Mouse (Mus musculus) liver, postnatal 0 days (tissue): ENCODE data around the gene Grik4. TPM values are rescaled to one million over a fixed set of nuclear protein-coding genes. Genes with fewer than 3 reads are reported as not detected.

ENCODE experiments used
- ATAC-seq: fragments of 200-750 bp; cut with Nextera tagmentation; 2 replicates; pipeline ENCODE4 v1.8.0; 2017; ENCODE audit warnings: mild to moderate bottlenecking, moderate library complexity
- DNase-seq: peaks from one replicate; pipeline ENCODE4 v3.0.0-alpha.2; 2016
- H3K27ac ChIP-seq: fragments of 300-500 bp; sonication (generic); 2 replicates; pipeline ENCODE4 v1.5.1; 2014; ENCODE audit warnings: antibody characterized with exemption, moderate library complexity, mild to moderate bottlenecking, low read depth
- H3K27me3 ChIP-seq: fragments of 300-500 bp; sonication (generic); 2 replicates; pipeline ENCODE4 v1.6.1; 2014; ENCODE audit warnings: low read length, control low read depth, mixed read lengths; ENCODE audit not compliant: insufficient read depth
- H3K36me3 ChIP-seq: fragments of 300-500 bp; sonication (generic); replicated peaks from 2 replicates; pipeline ENCODE4 v1.6.1; 2014; ENCODE audit warnings: mild to moderate bottlenecking, control low read depth, low read length, moderate library complexity, mixed read lengths; ENCODE audit not compliant: insufficient read depth
- H3K4me1 ChIP-seq: fragments of 300-500 bp; sonication (generic); 2 replicates; pipeline ENCODE4 v1.6.1; 2014; ENCODE audit warnings: antibody characterized with exemption, mild to moderate bottlenecking, control low read depth; ENCODE audit not compliant: insufficient read depth
- H3K4me2 ChIP-seq: fragments of 300-500 bp; sonication (generic); 2 replicates; pipeline ENCODE4 v1.6.1; 2014; ENCODE audit warnings: low read depth, mild to moderate bottlenecking, low read length, moderate library complexity, mixed read lengths
- H3K4me3 ChIP-seq: fragments of 300-500 bp; sonication (generic); 2 replicates; pipeline ENCODE4 v1.5.1; 2014; ENCODE audit warnings: low read depth, low read length
- H3K9ac ChIP-seq: fragments of 300-500 bp; sonication (generic); replicated peaks from 2 replicates; pipeline ENCODE4 v1.6.1; 2014; ENCODE audit warnings: mild to moderate bottlenecking, moderate library complexity
- H3K9me3 ChIP-seq: fragments of 300-500 bp; sonication (generic); 2 replicates; pipeline ENCODE4 v1.6.1; 2016; ENCODE audit warnings: mild to moderate bottlenecking, control low read depth, low read length, mixed read lengths
- CTCF ChIP-seq: sonication (generic); IDR thresholded peaks from 2 replicates; pipeline ENCODE4 v1.5.1; 2016; ENCODE audit warnings: antibody characterized with exemption, low read depth
- EP300 ChIP-seq: IDR thresholded peaks from 2 replicates; pipeline ENCODE4 v1.6.1; 2016; ENCODE audit warnings: antibody characterized with exemption, low read depth, mild to moderate bottlenecking
- WGBS: fragments of 180-500 bp; shearing (Covaris S2); extraction: QIAGEN DNeasy Blood & Tissue Kit; methylation state at CpG from one replicate; pipeline ENCODE4 v1.1.7; 2014; ENCODE audit not compliant: insufficient replicate concordance; 5-methylcytosine and 5-hydroxymethylcytosine counted together
- polyA plus RNA-seq: library from polyadenylated mRNA; unstranded; fragments of >200 nt; fragmentation: Nextera tagmentation; extraction: Ambion mirVana; gene quantifications from 2 replicates; pipeline ENCODE4 v1.2.1, GENCODE M21; 2015

Grik4 gene
- polyA plus RNA-seq, 1 experiment from 2014 or later = 0.08 TPM

GRCm38 (mm10) chr9:42837498-42837897, 106.8 kb downstream of the Grik4 start:
- no peak overlapping the region for H3K4me2 ChIP-seq
- no peak overlapping the region for H3K27ac ChIP-seq
- no peak for ATAC-seq
- H3K27me3 ChIP-seq = no peaks in the 10 kb centered on the region
- DNase-seq = no peak
- 29% methylated on average over 6 of the region's 6 CpGs for WGBS
- H3K4me3 ChIP-seq = no peak overlapping the region
- H3K9me3 ChIP-seq = no peaks in the 10 kb centered on the region
- no peak for TF ChIP-seq EP300
- no peak for TF ChIP-seq CTCF
- peaks cover 7% of the 10 kb centered on the region for H3K4me1 ChIP-seq
- H3K9ac ChIP-seq = no peak overlapping the region
- no peaks in the 10 kb centered on the region for H3K36me3 ChIP-seq

- DNase-seq = no peak
- no peaks in the 10 kb centered on the region for H3K9me3 ChIP-seq
- no peak overlapping the region for H3K4me2 ChIP-seq
- H3K4me3 ChIP-seq = no peak overlapping the region
- no peak overlapping the region for H3K27ac ChIP-seq
- no peaks in the 10 kb centered on the region for H3K36me3 ChIP-seq
- TF ChIP-seq CTCF (no peak), EP300 (no peak)
- ATAC-seq = no peak
- no peaks in the 10 kb centered on the region for H3K27me3 ChIP-seq
- H3K9ac ChIP-seq = no peak overlapping the region
- 58% methylated on average over 6 of the region's 6 CpGs for WGBS
- no peaks in the 10 kb centered on the region for H3K4me1 ChIP-seq
Measured at GRCm38 (mm10) chr9:42831558-42831957, 112.7 kb downstream of the Grik4 start.

- no peaks in the 10 kb centered on the region for H3K27me3 ChIP-seq
- no peaks in the 10 kb centered on the region for H3K9me3 ChIP-seq
- DNase-seq = no peak
- no peak overlapping the region for H3K4me2 ChIP-seq
- H3K4me3 ChIP-seq = no peak overlapping the region
- ATAC-seq = no peak
- 47% methylated on average over 3 of the region's 3 CpGs for WGBS
- H3K9ac ChIP-seq = no peak overlapping the region
- no peak for TF ChIP-seq EP300
- TF ChIP-seq CTCF = no peak
- H3K27ac ChIP-seq = no peak overlapping the region
- H3K36me3 ChIP-seq = no peaks in the 10 kb centered on the region
- H3K4me1 ChIP-seq = no peaks in the 10 kb centered on the region
Measured at GRCm38 (mm10) chr9:42819247-42819646, 125.0 kb downstream of the Grik4 start.

GRCm38 (mm10) chr9:42816815-42817214, 127.5 kb downstream of the Grik4 start:
- Histone ChIP-seq H3K27ac (no peak overlapping the region), H3K4me3 (no peak overlapping the region), H3K27me3 (no peaks in the 10 kb centered on the region), H3K36me3 (no peaks in the 10 kb centered on the region), H3K4me2 (no peak overlapping the region), H3K9ac (no peak overlapping the region), H3K4me1 (no peaks in the 10 kb centered on the region), H3K9me3 (0 out of 2 replicates have a peak, but pooled peaks cover 4% of the 10 kb centered on the region)
- TF ChIP-seq CTCF (no peak), EP300 (no peak)
- ATAC-seq = no peak
- 74% methylated on average over 1 of the region's 1 CpGs for whole genome bisulfite sequencing
- DNase-seq = no peak

GRCm38 (mm10) chr9:42809146-42809545, 135.1 kb downstream of the Grik4 start:
- Histone ChIP-seq H3K9me3 (0 out of 2 replicates have a peak, but pooled peaks cover 4% of the 10 kb centered on the region), H3K9ac (no peak overlapping the region), H3K27me3 (no peaks in the 10 kb centered on the region), H3K4me1 (no peaks in the 10 kb centered on the region), H3K27ac (no peak overlapping the region), H3K4me2 (no peak overlapping the region), H3K4me3 (no peak overlapping the region), H3K36me3 (no peaks in the 10 kb centered on the region)
- WGBS = 81% methylated on average over 3 of the region's 3 CpGs
- TF ChIP-seq CTCF (no peak), EP300 (no peak)
- DNase-seq = no peak
- no peak for ATAC-seq

GRCm38 (mm10) chr9:42808394-42808793, 135.9 kb downstream of the Grik4 start:
- Histone ChIP-seq H3K4me1 (no peaks in the 10 kb centered on the region), H3K27ac (no peak overlapping the region), H3K9ac (no peak overlapping the region), H3K9me3 (no peaks in the 10 kb centered on the region), H3K4me2 (no peak overlapping the region), H3K27me3 (no peaks in the 10 kb centered on the region), H3K36me3 (no peaks in the 10 kb centered on the region), H3K4me3 (no peak overlapping the region)
- peak; percentile 48 for TF ChIP-seq CTCF
- TF ChIP-seq EP300 = no peak
- ATAC-seq = no peak
- 61% methylated on average over 9 of the region's 9 CpGs for WGBS
- peak; percentile 22 for DNase-seq

- ATAC-seq = no peak
- WGBS = 56% methylated on average over 3 of the region's 3 CpGs
Measured at GRCm38 (mm10) chr9:42803061-42803491, 141.2 kb downstream of the Grik4 start.

More at GRCm38 (mm10) chr9:42803061-42803491, 141.2 kb downstream of the Grik4 start:
- Histone ChIP-seq H3K4me3 (no peak overlapping the region), H3K9me3 (no peaks in the 10 kb centered on the region), H3K27ac (no peak overlapping the region), H3K36me3 (no peaks in the 10 kb centered on the region), H3K4me1 (no peaks in the 10 kb centered on the region), H3K4me2 (no peak overlapping the region), H3K27me3 (no peaks in the 10 kb centered on the region), H3K9ac (no peak overlapping the region)
- DNase-seq = no peak
- TF ChIP-seq EP300 (no peak), CTCF (no peak)
